Mouse (Mus musculus) E14TG2a.4 (cell line): ENCODE measurements at regions not wholly inside any gene's neighbourhood (a gene's known extent, or its start where the extent isn't known, plus 50 kb on each side); places are given as distances from the start of the nearest gene placed in this dataset.

Source experiments
- CTCF ChIP-seq: conservative IDR thresholded peaks from 2 replicates; pipeline ENCODE4 v1.5.1; 2014; ENCODE audit warnings: low read length
- NANOG ChIP-seq: IDR thresholded peaks from 2 replicates; pipeline ENCODE4 v1.6.1; 2014; ENCODE audit warnings: borderline replicate concordance, low read length, mixed read lengths
- POU5F1 ChIP-seq: IDR thresholded peaks from 2 replicates; pipeline ENCODE4 v1.6.1; 2014; ENCODE audit warnings: low read length, borderline replicate concordance

DNA sequence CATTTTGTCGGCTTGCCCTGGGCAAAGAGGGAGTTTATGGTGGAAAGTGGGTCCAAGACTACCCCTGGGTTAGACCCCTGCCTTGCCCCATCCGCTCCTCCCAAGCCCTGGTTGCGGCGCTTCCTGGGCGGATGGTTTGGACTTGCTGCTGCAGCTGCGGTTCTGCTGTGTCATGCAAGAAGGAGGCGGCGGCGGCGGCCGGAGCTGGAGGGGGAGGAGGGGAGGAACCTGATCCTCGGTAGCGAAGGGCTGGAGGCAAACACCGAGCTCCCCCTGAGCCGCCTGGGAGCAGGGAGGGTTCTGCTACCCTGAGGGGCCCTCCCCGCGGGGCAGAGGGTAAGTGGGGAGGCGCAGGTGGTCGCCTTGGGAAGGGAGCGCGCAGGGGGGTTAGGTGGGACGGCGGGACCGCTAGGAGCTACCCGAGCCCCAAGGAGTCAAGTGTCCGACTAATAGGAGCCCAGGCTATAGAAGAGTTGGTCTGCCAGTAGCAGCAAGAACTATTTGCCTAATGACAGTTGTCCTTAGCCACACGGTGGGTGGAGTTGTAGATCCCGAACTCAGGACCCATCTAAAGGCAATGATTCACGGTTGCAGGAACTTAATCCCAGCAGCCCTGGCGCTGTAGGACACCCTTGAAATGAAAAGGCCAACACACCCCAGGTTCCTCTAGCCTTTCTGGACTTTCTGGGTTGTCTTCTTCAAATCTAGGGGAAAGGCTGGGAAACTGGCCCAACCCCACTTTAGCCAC is 178.2 kb upstream of the Mkln1 start:
- no peak for TF ChIP-seq CTCF
- no peak for TF ChIP-seq POU5F1
- no peak for TF ChIP-seq NANOG
